Mouse (Mus musculus) embryonic fibroblast, embryonic 13.5 days (primary cell): Measurements from ENCODE around the gene Lzic.

Source experiments
- CTCF ChIP-seq: IDR thresholded peaks from 2 replicates; pipeline ENCODE4 v1.5.1; 2011; ENCODE audit warnings: mild to moderate bottlenecking, control low read depth, low read length, moderate library complexity, borderline replicate concordance; ENCODE audit not compliant: insufficient read depth
- POLR2A ChIP-seq: IDR thresholded peaks from 2 replicates; pipeline ENCODE4 v1.6.1; 2011; ENCODE audit warnings: low read depth, mild to moderate bottlenecking, control low read depth, low read length, moderate library complexity

GRCm38 (mm10) chr4:149444465-149444864 is 40.6 kb upstream of the Lzic start:
- TF ChIP-seq CTCF (no peak), POLR2A (no peak)
